Mouse (Mus musculus) CD8-positive naive resting alpha-beta T cell, adult 2 months (primary cell): ENCODE data around the gene Ubxn11.
A peak's percentile ranks its signal among the peaks of the same experiment; 100 is the strongest.

Experiments
- DNase-seq, 2 experiments: peaks; one replicate each; pipeline ENCODE4 v3.0.0; 2022; ENCODE audit warnings: low read depth in 2 of 2, low spot score in 2 of 2

Gene Ubxn11

DNA sequence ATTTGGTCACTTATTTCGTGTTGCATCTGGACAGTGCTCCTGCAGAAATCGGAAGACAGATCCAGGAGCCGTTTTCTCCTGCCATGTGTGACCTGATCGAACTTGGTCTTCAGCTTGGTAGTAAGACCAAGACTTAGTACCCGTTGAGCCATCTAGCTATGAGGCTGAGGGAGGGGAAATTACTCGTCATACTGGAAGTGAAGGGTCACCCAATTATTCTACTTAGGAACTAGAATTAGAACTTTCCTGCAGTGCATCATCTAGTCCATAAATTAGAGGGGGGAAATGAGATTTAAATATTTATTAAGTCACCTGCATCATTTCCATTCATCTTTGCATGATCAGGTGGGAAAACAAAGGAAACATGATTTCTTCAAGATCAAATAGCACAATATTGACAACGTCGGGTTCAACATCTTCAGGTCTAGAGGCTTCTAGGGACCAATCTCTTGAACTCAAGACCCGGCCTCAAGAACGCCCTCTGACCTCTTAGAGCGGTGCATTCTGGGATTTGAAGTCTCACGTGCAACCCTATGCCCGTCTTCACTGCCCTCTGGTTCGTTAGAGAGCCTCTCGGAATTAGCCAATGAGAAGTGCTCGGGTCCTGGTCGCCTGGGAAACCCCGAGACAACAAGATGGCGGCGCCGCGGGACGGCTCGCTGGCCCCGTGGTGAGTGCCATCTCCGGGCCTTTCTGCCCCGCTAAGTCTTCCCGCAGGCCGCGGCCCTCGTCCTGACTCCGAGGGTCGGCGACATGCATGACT, at the start of gene Ubxn11:
Ubxn11 (plus strand) TSS at position 592 of the 763 bp plus-strand sequence.
- peak; percentile 68 to 73 for DNase-seq

DNA sequence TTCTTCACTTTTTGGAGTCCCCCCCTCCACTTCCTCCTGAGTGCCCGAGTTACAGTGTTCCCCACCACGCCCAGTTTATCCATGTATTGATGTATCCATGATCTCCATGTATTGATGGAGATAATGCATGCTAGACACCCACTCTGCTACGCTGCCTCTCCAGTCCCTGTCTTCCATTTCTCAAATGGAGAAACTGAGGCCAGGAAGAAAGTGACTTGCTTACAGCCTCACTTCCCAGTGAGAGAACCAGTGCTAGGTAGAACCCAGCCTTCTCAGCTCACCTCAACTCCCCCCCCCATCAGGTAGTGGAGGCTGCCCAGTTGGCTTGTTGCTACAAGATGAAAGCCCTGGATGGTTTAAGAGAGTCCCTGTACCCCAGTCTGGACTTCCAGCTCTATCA, 48.8 kb upstream of the Ubxn11 start, which contains the start of gene Zfp683:
Zfp683 (plus strand) TSS at position 301 of the 400 bp plus-strand sequence.
- no peak for DNase-seq

DNA sequence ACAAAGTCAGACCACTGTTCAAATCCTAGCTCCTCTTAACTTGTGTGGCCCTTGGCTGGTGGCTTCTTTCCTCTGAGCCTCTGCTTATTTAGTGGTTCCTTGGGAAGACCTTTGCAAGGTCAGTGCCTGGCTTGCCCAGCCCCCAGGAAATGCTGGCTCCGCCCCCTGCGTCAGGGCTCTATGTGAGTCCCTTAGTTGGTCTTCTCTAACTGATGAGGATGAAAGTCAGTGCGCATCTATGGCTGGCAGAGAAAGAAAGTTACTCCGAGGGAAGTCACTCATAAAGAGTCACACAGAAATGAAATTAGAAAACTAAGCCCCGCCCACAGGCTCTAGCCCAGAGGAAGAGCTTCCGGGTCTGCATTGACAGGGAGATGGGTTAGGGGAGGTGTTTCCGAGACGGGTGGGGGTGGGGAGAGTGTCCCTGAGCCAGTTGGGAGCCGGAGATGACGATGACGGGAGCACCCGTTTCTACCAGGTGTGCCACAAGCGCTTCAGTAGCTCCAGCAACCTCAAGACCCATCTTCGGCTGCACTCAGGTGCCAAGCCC, 44.1 kb upstream of the Ubxn11 start:
- DNase-seq: peak in 1 of 2 experiments; percentile 24

DNA sequence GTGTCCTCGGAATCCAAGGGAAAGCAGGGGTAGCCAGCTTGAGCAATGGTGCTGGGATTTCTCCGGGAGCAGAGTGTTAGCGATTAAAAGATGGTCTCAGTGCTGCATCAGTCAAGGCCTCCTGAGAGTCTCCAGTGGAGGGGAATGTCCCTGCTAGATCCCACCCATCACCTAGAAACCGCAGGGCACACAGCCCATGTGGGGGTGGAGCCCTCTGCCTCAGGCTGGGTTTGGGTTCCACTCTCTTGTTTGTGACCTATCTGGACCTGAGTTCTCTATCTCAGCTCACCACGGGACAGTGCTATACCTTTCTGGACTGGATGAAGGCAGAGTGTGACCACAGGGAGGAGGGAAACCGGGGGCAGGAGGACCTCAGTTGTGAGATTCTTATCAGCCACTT, 43.5 kb upstream of the Ubxn11 start:
- DNase-seq: peak in 1 of 2 experiments; percentile 25

DNA sequence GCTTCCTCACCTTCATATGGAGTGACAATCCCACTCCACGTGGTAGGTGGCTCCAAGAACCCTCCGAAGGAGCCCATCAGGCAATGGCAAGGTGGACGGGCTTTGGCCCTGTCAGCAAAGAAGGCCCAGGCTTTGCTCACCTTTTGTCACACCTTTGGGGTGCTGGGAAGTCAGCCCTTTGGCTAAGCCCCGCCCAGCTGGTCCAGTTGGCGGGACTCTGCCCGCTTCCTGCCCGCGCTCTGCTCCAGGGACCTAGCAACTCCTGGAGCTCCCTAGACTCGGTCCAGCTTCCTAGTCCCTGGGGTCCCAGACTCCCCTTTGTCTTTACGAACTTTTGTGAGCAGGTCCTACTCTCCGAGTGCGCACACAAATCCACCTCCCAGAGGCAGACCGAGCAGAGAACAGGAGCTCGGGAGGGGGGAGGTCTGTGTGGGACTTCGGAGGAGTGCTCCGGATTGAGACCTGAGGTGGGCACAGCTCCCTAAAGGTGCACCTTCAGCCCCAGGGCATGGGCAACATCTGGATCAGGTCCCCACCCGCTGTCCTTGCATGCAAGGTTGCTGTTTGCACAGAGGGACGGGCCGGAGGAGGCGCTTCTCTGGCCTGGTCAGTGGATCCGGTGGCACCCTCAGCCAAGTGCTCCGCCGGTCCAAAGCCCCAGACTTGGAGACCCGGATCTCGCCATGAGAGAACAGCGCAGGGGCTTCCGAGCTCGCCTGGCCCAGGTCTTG, 42.1 kb upstream of the Ubxn11 start, which contains the start of gene Crybg2:
Crybg2 (plus strand) TSS at position 681 of the 731 bp plus-strand sequence.
- DNase-seq: no peak

DNA sequence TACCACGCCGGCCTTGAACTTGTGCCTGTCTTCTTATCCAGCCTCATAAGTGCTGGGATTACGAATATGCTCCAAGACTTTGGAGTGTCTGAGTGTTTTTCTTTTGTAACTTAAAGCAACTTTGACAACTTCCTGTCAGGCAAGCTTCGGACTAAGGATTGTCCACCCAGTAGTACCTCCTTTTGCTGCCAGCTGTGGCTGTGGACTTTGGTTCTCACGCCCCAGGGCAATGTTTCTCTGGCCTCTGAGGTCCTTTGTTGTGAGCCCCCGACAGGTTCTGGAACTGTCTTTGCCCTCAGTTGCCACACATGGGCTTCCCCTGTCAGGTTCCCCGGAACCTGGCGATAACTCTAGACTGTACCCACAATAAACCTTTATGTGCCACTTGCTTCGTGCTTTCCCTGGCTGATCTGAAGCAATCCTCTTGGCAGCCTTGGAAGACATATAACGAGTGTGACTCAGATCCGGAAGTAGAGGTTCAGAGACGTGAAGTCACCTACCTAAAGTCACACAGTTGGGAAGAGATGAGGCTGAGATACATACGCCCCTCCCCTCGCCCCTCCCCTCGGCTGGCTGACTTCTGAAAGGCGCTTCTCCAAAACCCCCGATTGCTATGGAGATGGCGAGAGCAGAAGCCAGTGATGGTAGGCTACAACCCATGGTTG, 41.1 kb upstream of the Ubxn11 start:
- DNase-seq: peak in 1 of 2 experiments; percentile 49

DNA sequence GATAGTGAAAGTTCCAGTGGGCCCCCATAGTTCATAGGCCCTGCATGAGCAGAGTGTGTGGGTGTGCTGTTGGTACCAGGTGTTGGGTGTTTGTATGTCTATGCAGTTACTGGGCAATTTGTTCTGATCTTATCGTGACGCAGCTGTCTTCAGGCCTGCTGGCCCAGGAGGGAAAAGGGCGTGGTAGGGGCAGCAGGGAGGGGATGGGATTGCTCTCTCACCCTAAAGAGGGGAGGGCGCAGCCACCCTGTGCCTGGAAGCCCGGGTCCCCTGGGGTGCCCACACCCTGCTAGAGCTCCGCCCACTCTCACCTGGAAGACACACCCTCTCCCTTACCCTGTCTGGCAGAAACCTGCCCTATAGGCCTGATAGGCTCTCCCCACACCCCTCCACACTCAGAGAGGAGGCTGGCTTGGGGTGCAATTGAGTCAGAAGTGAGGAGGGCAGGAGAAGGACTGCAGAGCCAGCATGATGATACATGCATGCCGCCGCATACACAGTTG, 40.4 kb upstream of the Ubxn11 start:
- no peak for DNase-seq

DNA sequence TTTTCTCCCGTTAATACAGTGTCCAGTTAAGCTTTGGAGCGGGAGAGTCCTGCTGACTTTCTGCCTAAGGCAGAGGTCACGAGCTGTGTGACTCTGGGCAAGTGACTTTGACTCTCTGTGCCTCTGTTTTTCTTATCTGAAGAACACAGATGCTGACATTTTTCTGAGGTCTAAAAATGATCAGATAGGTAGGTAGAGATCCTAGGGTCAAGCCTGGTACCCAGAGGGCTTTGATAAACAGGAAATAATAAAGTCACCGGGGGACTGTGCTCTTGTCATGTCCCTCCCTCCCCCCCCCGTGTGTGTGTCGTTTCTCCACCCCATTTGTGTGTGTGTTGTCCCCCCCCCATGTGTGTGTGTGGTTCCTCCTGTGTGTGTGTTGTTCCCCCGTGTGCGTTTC, 39.8 kb upstream of the Ubxn11 start:
- DNase-seq: no peak

DNA sequence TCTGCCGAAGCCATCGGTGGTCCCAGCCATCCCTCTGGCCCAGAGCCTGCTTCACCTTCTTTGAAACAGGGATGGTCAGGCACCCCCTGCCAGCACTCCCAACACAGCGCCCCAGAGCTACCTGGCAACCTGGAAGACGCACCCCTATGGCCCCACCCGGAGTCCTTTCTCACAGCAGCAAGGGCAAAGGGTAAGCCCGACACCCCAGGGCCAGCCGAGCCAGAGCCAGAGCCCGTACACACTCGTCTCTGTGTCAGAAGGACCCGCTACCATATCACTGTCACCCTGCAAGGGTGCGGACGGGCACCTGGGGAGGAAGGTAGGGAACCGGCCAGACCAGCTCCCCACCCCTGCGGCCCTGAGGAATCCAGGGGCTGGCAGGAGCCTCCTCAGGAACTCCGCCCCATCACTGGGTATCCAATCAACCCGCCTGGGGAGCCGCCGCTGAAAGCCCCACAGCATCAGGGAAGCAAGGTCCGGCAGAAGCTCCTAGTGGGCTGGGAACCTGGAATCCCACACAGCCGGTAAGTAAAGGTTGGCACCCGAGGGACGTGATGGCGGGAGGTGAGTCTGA, 36.9 kb upstream of the Ubxn11 start:
- no peak for DNase-seq

DNA sequence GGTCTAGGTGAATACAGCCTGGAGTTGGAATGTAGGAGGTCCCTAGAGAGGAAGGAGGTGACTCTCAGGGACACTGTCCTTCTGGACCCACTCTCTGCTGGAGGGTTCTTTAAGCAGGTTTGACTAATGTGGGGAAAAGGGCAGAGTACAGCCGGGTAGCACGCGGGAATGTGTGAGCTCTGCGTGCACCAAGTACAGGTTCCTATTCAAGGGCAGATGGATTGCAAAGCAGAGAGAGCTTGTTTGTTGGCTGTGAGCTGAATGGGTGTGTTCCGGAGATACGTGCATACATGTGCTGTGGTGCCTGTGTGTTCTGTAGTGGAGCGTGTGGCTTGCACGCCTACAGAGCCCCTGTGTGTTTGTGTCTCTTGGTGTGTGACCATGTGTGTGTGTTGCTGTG, 35.0 kb upstream of the Ubxn11 start:
- DNase-seq: no peak

DNA sequence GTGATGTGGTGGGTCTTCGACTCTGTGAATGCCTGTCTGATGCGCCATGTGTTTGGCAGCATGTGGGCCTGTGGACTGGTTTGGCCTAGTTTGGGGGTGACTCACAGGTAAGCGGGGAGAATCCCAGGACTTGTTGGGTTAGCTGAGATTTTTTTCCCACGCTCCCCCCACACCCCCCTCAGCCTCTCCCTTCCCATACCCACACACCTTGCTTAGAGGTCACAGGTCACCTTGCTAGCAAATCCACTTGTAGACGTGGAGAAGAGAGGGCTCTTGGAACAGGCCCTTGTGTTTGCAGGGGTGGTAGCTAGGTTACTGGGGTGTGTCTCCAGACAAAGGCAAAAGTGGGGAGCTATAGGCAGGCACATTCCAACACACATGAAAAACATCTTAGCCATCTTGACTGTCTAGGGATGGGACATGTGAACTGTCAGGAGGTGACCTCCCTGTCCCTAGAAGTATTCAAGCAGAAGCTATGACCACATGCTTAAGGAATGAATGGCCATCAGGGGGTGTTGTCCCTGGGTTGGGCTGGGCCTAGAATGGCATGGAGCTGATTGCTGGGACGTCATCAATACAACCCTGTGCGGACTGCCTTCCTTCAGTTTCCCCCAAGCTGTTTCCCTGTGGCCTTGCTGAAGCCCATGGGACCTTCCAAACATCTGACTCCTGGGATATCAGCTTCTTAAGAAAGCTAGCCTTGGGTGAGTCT, 34.4 kb upstream of the Ubxn11 start:
- no peak for DNase-seq

DNA sequence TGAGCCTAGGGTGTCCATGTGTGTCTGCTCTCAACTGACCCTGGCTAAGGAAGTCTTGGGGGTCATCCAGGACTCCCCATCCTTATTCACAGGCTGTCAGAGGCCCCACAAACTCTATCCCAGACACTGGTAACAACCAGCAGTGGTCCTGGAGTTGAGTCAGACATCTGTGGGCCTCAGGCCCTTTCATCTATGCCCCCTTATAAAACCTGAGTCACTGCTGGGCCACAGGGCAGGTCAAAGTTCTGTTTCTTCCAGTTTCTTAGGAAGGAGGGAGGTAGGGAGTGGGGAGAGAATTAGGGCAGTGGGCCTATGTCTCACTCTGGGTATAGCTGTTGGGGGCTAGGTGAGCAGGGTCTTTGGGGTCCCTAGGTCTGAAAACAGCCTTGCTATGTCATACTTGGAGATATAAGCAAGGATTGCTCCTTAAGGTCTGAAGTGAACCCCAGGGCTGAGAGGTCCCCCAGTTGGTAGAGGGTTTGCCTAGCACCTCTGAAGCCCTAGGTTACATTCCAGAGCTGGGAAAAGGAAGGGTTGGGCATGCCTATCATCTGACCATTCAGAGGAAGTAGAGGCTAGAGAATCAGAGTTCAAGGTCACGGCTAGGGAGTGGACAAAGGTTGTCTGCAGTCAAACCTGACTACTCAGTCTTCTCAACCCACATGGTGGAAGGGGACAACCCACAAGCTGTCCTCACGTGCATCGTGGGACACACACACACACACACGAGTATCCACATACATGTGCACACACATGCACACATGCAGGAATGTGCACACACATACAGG, 33.4 kb upstream of the Ubxn11 start:
- no peak for DNase-seq

DNA sequence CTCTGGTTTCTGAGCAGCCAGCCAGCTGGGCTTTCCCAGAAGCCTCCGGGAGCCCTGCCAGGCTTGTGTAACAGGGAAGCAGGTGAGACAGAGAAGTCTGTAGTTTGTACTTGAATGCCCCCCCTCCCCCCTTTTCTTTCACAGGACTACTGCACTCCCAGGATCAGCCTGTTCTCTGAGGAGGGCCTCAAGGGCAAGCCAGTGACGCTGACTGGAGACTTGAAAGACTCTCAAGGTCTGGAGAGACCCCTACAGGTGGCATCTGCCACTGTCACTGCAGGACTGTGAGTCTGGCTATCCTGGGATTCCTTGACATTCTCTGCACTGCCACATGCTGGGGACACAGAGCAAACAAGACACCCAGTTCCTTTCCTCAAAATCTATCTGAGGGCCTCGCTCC, 23.7 kb upstream of the Ubxn11 start:
- DNase-seq: peak in 1 of 2 experiments; percentile 56

DNA sequence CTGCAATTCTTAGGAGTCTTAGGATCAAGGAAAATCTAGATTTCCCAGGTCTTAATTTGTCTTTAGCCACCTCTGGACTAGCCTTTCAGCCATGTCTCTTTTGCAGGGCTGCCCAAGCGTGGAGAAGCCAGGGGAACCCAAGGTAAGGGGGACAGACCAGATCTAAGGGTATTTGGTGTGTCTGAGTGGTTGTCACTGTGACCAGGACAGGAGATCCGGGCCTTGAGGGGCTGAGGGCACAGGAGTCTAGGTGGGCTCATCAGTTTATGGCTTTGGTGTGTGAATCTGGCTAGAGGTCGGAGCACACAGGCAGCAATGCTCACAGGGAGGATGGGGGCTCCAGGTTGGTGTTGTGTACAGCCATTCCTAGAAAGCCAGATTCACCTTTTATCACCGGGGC, 21.7 kb upstream of the Ubxn11 start:
- DNase-seq: no peak

DNA sequence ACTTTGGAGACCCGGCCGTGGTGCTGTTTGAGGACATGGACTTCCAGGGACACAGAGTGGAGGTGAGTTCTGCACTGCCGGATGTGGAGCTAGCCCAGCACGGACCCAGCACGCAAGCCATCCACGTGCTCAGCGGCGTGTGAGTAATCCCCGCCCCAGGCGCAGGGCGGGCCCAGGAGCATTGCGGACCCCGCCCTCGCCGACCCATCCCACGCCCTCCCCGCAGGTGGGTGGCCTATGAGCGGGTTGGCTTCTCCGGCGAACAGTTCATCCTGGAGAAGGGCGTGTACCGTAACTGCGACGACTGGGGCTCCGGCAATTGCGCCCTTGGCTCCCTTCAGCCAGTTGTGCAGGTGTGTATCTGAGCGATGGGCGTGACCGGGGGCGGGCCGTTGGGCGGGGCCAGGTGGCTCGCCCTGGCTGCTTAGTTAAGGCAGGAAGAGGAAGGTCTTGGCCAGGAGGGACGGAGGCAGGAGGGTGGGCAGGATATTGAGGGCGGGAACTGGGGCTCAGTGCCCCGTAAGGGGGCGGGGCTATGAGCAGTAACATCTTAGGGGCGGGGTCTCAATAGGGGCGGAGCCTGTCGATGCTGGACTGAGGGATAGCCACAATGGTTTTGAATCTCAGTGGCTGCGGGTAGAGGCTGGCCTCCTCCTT, 20.5 kb upstream of the Ubxn11 start:
- DNase-seq: peak; percentile 79 to 88

DNA sequence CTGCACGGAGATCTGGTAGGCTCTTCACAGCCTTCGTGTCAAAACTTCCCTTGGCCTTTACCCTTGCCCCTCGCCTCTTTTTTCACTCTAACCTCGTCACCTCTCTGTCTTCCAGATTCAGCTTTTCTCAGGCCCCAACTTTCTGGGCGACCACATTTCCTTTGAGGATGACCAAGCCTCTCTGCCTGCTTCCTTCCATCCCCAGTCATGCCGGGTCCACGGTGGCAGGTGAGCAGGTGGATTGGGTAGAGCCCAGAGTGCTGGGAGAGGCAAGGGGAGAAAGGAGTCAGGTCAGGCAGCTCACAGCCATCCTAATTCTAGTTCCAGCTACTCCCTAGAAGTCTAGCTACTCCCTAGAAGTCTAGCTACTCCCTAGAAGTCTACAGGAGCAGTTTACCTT, 19.9 kb upstream of the Ubxn11 start:
- DNase-seq: no peak

DNA sequence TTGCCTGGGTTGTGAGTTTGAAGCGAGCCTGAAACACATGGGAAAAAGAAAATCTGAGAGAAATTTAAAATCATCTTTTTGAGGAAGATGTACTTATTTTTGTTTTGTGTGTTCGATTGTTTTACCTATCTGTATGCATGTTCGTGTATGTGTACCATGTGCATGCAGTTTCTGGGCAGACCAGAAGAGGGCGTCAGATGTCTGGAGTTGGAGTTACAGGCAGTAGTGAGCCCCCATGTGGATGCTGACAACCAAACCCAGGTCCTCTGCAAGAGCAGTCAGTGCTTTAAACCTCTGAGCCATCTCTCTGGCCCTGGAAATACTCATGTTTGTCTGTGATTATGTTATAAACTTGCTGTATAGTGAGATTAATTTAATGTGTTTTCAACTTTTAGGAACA, 17.4 kb upstream of the Ubxn11 start:
- no peak for DNase-seq

DNA sequence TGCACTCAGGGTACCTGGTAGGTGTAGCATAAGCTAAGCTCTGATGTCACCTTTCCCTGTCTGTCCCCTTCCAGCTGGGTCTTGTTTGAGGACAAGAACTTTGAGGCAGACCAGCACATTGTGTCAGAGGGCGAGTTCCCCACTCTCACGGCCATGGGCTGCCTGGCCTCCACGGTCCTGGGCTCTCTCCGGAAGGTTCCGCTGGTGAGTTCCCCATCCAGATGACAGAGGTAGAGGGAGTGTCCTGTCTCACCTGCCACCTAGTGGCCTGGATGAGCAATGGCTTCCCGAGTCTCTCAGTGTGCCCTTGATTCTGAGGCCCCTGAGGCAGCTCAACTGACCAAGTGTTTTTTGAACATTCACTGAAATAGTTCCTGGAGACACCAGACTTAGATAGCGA, 15.0 kb upstream of the Ubxn11 start:
- DNase-seq: peak; percentile 45 to 62

DNA sequence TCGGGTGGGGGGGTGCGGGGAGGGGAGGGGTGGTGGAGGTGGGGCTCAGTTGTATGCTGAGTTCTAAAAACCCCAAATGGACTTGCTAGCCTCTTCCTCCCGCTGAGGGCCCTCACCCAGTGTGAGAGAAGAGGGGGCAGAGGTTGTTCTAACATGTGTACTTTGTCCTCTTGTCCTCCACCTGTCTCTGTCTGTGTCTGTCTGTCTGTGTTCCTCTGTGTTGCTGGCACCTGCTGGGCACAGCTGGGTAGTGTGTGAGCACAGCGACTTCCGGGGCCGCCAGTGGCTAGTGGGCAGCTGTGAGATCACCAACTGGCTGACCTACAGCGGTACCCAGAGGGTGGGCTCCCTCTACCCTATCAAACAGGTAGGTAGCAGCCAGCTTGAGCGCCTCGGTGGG, 13.3 kb upstream of the Ubxn11 start:
- DNase-seq: no peak
